In genomic region chr10:39960441-39960822, GRCm38 (mm10) we compare ENCODE assay signal across 9 mouse cellular contexts. TPM values are rescaled to one million over a fixed set of nuclear protein-coding genes. Genes with fewer than 3 reads are reported as not detected.
DNase-seq lines count a peak whose midpoint lies in the region; ATAC-seq lines count a peak whose summit lies in the region.
"Had no signal": no experiment of that assay in that cellular context is flagged by ENCODE, and none has a peak within 500 bp of the region (broad histone marks: within the 10 kb centered on the region; RNA-seq: fewer than 3 reads in every experiment).

No protein-coding gene starts in this region.

- intact Hi-C loops in heart, postnatal 36 days (cut with DNase I): loop anchor here (2.0 kb wide), 1 partner anchor 62 kb away; the partner anchor contains the start of gene Mfsd4b4

- H3K27me3 ChIP-seq in heart, embryonic 15.5 days: no peaks in the 10 kb centered on the region
- peaks cover 8% of the 10 kb centered on the region; the same call in 1 of the 2 replicates for H3K27me3 ChIP-seq in embryonic facial prominence, embryonic 13.5 days
- H3K27me3 ChIP-seq in intestine, embryonic 14.5 days (replicated peaks; ENCODE audit: control insufficient read depth, insufficient read depth, low read length): no peaks in the 10 kb centered on the region
- 0 out of 2 replicates have a peak, but pooled peaks cover 13% of the 10 kb centered on the region for H3K27me3 ChIP-seq in midbrain, embryonic 15.5 days (replicated peaks)

- no peaks in the 10 kb centered on the region for H3K9me3 ChIP-seq in heart, embryonic 15.5 days (replicated peaks)
- H3K9me3 ChIP-seq in embryonic facial prominence, embryonic 13.5 days: no peaks in the 10 kb centered on the region
- H3K9me3 ChIP-seq in intestine, embryonic 14.5 days (ENCODE audit: control insufficient read depth, low read length): no peaks in the 10 kb centered on the region
- H3K9me3 ChIP-seq in midbrain, embryonic 15.5 days: no peaks in the 10 kb centered on the region

- 0 out of 2 replicates have a peak, but pooled peaks have one; percentile 12 for ATAC-seq in heart, embryonic 15.5 days (replicated peaks; ENCODE audit: insufficient number of reproducible peaks, insufficient read depth, low FRiP score, low read depth)
- ATAC-seq in embryonic facial prominence, embryonic 13.5 days (ENCODE audit: insufficient number of reproducible peaks, insufficient read depth, low FRiP score, low TSS enrichment, low read depth): peak; percentile 29; the same call in 1 of the 2 replicates
- ATAC-seq in intestine, embryonic 14.5 days (replicated peaks; ENCODE audit: low FRiP score, low TSS enrichment, low read depth): peak; percentile 41; the same call in 1 of the 2 replicates
- peak; percentile 73 for ATAC-seq in midbrain, embryonic 15.5 days (replicated peaks)

- no peak overlapping the region for H3K9ac ChIP-seq in heart, embryonic 15.5 days
- H3K9ac ChIP-seq in embryonic facial prominence, embryonic 13.5 days: no peak overlapping the region
- H3K9ac ChIP-seq in intestine, embryonic 14.5 days (ENCODE audit: low read length): no peak overlapping the region
- no peak overlapping the region for H3K9ac ChIP-seq in midbrain, embryonic 15.5 days

- WGBS in heart, embryonic 15.5 days: 40% methylated on average over 11 of the region's 11 CpGs
- whole genome bisulfite sequencing in embryonic facial prominence, embryonic 13.5 days: 42% methylated on average over 11 of the region's 11 CpGs
- WGBS in intestine, embryonic 14.5 days: 44% methylated on average over 11 of the region's 11 CpGs
- 48% methylated on average over 11 of the region's 11 CpGs for WGBS in midbrain, embryonic 15.5 days

- no peak overlapping the region for H3K27ac ChIP-seq in heart, embryonic 15.5 days
- H3K27ac ChIP-seq in embryonic facial prominence, embryonic 13.5 days: no peak overlapping the region
- H3K27ac ChIP-seq in intestine, embryonic 14.5 days (ENCODE audit: low read depth): no peak overlapping the region
- H3K27ac ChIP-seq in midbrain, embryonic 15.5 days: no peak overlapping the region

- H3K4me2 ChIP-seq in heart, embryonic 15.5 days: peak overlapping the region; percentile 97
- H3K4me2 ChIP-seq in embryonic facial prominence, embryonic 13.5 days: peak overlapping the region; percentile 94
- peak overlapping the region; percentile 62 for H3K4me2 ChIP-seq in intestine, embryonic 14.5 days (ENCODE audit: low read length)
- peak overlapping the region; percentile 88 for H3K4me2 ChIP-seq in midbrain, embryonic 15.5 days

- peak overlapping the region; percentile 65 for H3K4me3 ChIP-seq in heart, embryonic 15.5 days
- H3K4me3 ChIP-seq in embryonic facial prominence, embryonic 13.5 days: peak overlapping the region; percentile 57
- H3K4me3 ChIP-seq in intestine, embryonic 14.5 days (ENCODE audit: low read depth, low read length): no peak overlapping the region
- peak overlapping the region; percentile 44 for H3K4me3 ChIP-seq in midbrain, embryonic 15.5 days

- DNase-seq in heart, postnatal 36 days: no peak
- DNase-seq in intestine, embryonic 14.5 days (ENCODE audit: low spot score): no peak
- DNase-seq in gastrocnemius, postnatal 25 days: no peak
- no peak for DNase-seq in spleen, postnatal 36 days (ENCODE audit: low spot score in 2 of 2)
- DNase-seq in adrenal gland, postnatal 4 days (ENCODE audit: low spot score in 2 of 2): no peak

- no peaks in the 10 kb centered on the region for H3K36me3 ChIP-seq in heart, embryonic 15.5 days
- no peaks in the 10 kb centered on the region for H3K36me3 ChIP-seq in embryonic facial prominence, embryonic 13.5 days
- H3K36me3 ChIP-seq in intestine, embryonic 14.5 days (ENCODE audit: control insufficient read depth, insufficient read depth, low read length): no peaks in the 10 kb centered on the region
- H3K36me3 ChIP-seq in midbrain, embryonic 15.5 days (replicated peaks): no peaks in the 10 kb centered on the region

- peaks cover 19% of the 10 kb centered on the region for H3K4me1 ChIP-seq in heart, embryonic 15.5 days (replicated peaks)
- no peaks in the 10 kb centered on the region; the same call in 1 of the 2 replicates for H3K4me1 ChIP-seq in embryonic facial prominence, embryonic 13.5 days
- no peaks in the 10 kb centered on the region for H3K4me1 ChIP-seq in intestine, embryonic 14.5 days (replicated peaks; ENCODE audit: control insufficient read depth, insufficient read depth, low read length)
- peaks cover 4% of the 10 kb centered on the region; the same call in 1 of the 2 replicates for H3K4me1 ChIP-seq in midbrain, embryonic 15.5 days

RNA-seq across cellular contexts. Expression of gene Mfsd4b3, which starts 0.5 kb away (rescaled TPM):
- polyA plus RNA-seq in heart, embryonic 15.5 days (2015; fragmentation: Nextera tagmentation; extraction: Ambion mirVana): 0.81 and 1.00 TPM in 2 replicates
- total RNA-seq in heart, postnatal 36 days (2021): 1 to 10 TPM; 5.3 to 6.7 TPM
- polyA plus RNA-seq in embryonic facial prominence, embryonic 13.5 days (2015; fragmentation: Nextera tagmentation; extraction: Ambion mirVana): 0.28 and 0.29 TPM in 2 replicates
- polyA plus RNA-seq in intestine, embryonic 14.5 days (2014; fragmentation: Nextera tagmentation; extraction: Ambion mirVana): 1.2 and 1.4 TPM in 2 replicates
- not detected in 2 replicates for polyA plus RNA-seq in midbrain, embryonic 15.5 days (2015; fragmentation: Nextera tagmentation; extraction: Ambion mirVana)
- total RNA-seq in gastrocnemius, postnatal 25 days (2021): 1 to 10 TPM; 3.7 to 5.4 TPM
- 1 to 10 TPM; 4.3 to 4.4 TPM for total RNA-seq in adrenal gland, postnatal 4 days (2021)
- polyA plus RNA-seq: inflammation-experienced regulatory T-cells, adult 6 months had no signal

RNA-seq across cellular contexts. Expression of gene Mfsd4b5, which starts 26.0 kb away (rescaled TPM):
- polyA plus RNA-seq in heart, embryonic 15.5 days (2015; fragmentation: Nextera tagmentation; extraction: Ambion mirVana): not detected in 2 replicates
- under 1 TPM; 0.42 to 0.49 TPM for total RNA-seq in heart, postnatal 36 days (2021)
- polyA plus RNA-seq in embryonic facial prominence, embryonic 13.5 days (2015; fragmentation: Nextera tagmentation; extraction: Ambion mirVana): 0.08 TPM in 1 of 2 replicates, not detected in the other
- polyA plus RNA-seq in intestine, embryonic 14.5 days (2014; fragmentation: Nextera tagmentation; extraction: Ambion mirVana): 0.26 TPM in 1 of 2 replicates, not detected in the other
- 0.08 TPM in 1 of 2 replicates, not detected in the other for polyA plus RNA-seq in midbrain, embryonic 15.5 days (2015; fragmentation: Nextera tagmentation; extraction: Ambion mirVana)
- under 1 TPM; 0.32 to 0.36 TPM for total RNA-seq in gastrocnemius, postnatal 25 days (2021)
- total RNA-seq in adrenal gland, postnatal 4 days (2021): 1 to 10 TPM; 1.8 to 7.8 TPM

RNA-seq across cellular contexts. Expression of gene Mfsd4b2, which starts 33.7 kb away (rescaled TPM):
- polyA plus RNA-seq in heart, embryonic 15.5 days (2015; fragmentation: Nextera tagmentation; extraction: Ambion mirVana): not detected in 2 replicates
- total RNA-seq in heart, postnatal 36 days (2021): under 1 TPM in 1 of 2 experiments, not detected in 1; 0.11 TPM
- polyA plus RNA-seq in embryonic facial prominence, embryonic 13.5 days (2015; fragmentation: Nextera tagmentation; extraction: Ambion mirVana): not detected in 2 replicates
- polyA plus RNA-seq in intestine, embryonic 14.5 days (2014; fragmentation: Nextera tagmentation; extraction: Ambion mirVana): 0.44 and 0.54 TPM in 2 replicates
- polyA plus RNA-seq in midbrain, embryonic 15.5 days (2015; fragmentation: Nextera tagmentation; extraction: Ambion mirVana): 0.06 TPM in 1 of 2 replicates, not detected in the other
- total RNA-seq in gastrocnemius, postnatal 25 days (2021): under 1 TPM; 0.15 to 0.19 TPM
- total RNA-seq in adrenal gland, postnatal 4 days (2021): under 1 TPM; 0.22 to 0.37 TPM
- polyA plus RNA-seq: inflammation-experienced regulatory T-cells, adult 6 months had no signal

Comparison
In these comparisons a context has a peak if more than half of its experiments do, and no peak if none do; other contexts are left out.
1. ATAC-seq: peak in every context shown above with its lines; median percentile 73 in midbrain, embryonic 15.5 days; 41 in intestine, embryonic 14.5 days; 29 in embryonic facial prominence, embryonic 13.5 days; 12 in heart, embryonic 15.5 days.